Mouse (Mus musculus) hindbrain, postnatal 0 days (tissue): ENCODE results near the gene Zfp617. TPM values are rescaled to one million over a fixed set of nuclear protein-coding genes. Genes with fewer than 3 reads are reported as not detected.

ENCODE experiments used
- ATAC-seq: fragments of 200-750 bp; cut with Nextera tagmentation; 2 replicates; pipeline ENCODE4 v1.8.0; 2017; ENCODE audit warnings: mild to moderate bottlenecking, moderate TSS enrichment, moderate library complexity
- DNase-seq: peaks from one replicate; pipeline ENCODE4 v3.0.0-alpha.2; 2015; ENCODE audit warnings: low spot score
- H3K27ac ChIP-seq: fragments of 300-500 bp; sonication (generic); 2 replicates; pipeline ENCODE4 v1.5.1; 2014; ENCODE audit warnings: mild to moderate bottlenecking
- H3K27me3 ChIP-seq: fragments of 300-500 bp; sonication (generic); 2 replicates; pipeline ENCODE4 v1.6.1; 2014; ENCODE audit warnings: low read length, mixed read lengths; ENCODE audit not compliant: insufficient read depth
- H3K36me3 ChIP-seq: fragments of 300-500 bp; sonication (generic); 2 replicates; pipeline ENCODE4 v1.6.1; 2014; ENCODE audit warnings: low read length, mixed read lengths; ENCODE audit not compliant: insufficient read depth
- H3K4me1 ChIP-seq: fragments of 300-500 bp; sonication (generic); 2 replicates; pipeline ENCODE4 v1.6.1; 2014; ENCODE audit warnings: antibody characterized with exemption, low read length, mixed read lengths; ENCODE audit not compliant: insufficient read depth
- H3K4me2 ChIP-seq: fragments of 300-500 bp; sonication (generic); 2 replicates; pipeline ENCODE4 v1.6.1; 2014; ENCODE audit warnings: low read depth, mild to moderate bottlenecking, low read length, moderate library complexity, mixed read lengths
- H3K4me3 ChIP-seq: fragments of 300-500 bp; sonication (generic); 2 replicates; pipeline ENCODE4 v1.5.1; 2014; ENCODE audit warnings: low read length
- H3K9ac ChIP-seq: fragments of 300-500 bp; sonication (generic); replicated peaks from 2 replicates; pipeline ENCODE4 v1.6.1; 2014; ENCODE audit warnings: mild to moderate bottlenecking, low read length, moderate library complexity, mixed read lengths
- H3K9me3 ChIP-seq: fragments of 300-500 bp; sonication (generic); 2 replicates; pipeline ENCODE4 v1.6.1; 2016; ENCODE audit warnings: low read length, mixed read lengths
- CTCF ChIP-seq: IDR thresholded peaks from 2 replicates; pipeline ENCODE4 v1.5.1; 2016; ENCODE audit warnings: antibody characterized with exemption, control low read depth, low read depth
- WGBS: fragments of 180-500 bp; shearing (Covaris S2); extraction: QIAGEN DNeasy Blood & Tissue Kit; methylation state at CpG from one replicate; pipeline ENCODE4 v1.1.7; 2014; 5-methylcytosine and 5-hydroxymethylcytosine counted together
- polyA plus RNA-seq: library from polyadenylated mRNA; unstranded; fragments of >200 nt; fragmentation: Nextera tagmentation; extraction: Ambion mirVana; gene quantifications from 2 replicates; pipeline ENCODE4 v1.2.1, GENCODE M21; 2015
- total RNA-seq: library from RNA; depleted of rRNA; stranded (reverse); fragments of >200 nt; gene quantifications from 2 replicates; pipeline ENCODE4 v1.2.3, GENCODE M21; 2014; rRNA removed

Zfp617 gene
- total and polyA plus RNA-seq, 2 experiments from 2014 or later, result 18.0 to 21.8 TPM

DNA sequence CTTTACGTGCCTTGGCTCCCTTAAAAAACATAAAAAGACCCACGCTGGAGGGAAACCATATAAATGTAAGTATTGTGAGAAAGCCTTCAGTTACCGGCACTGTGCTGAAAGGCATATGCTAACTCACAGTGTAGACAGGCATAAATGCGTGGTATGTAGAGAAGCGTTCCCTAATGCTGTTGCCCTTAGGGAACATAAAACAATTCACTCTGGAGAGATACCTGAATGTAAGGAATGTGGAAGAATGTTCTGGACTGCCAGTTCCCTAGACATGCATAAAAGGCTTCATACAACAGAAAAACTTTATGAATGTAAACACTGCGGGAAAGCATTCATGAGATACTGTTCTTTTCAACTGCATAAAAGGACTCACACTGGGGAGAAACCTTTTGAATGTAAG is 59.7 kb downstream of the Zfp617 start:
- no peak overlapping the region for H3K27ac ChIP-seq
- peaks cover 26% of the 10 kb centered on the region for H3K36me3 ChIP-seq
- H3K9ac ChIP-seq, result no peak overlapping the region
- 78% methylated on average over 6 of the region's 6 CpGs for WGBS
- no peaks in the 10 kb centered on the region for H3K27me3 ChIP-seq
- no peak overlapping the region for H3K4me3 ChIP-seq
- no peak overlapping the region for H3K4me2 ChIP-seq
- TF ChIP-seq CTCF, result no peak
- H3K4me1 ChIP-seq, result no peaks in the 10 kb centered on the region
- H3K9me3 ChIP-seq, result 0 out of 2 replicates have a peak, but pooled peaks cover 2% of the 10 kb centered on the region
- ATAC-seq, result no peak
- no peak for DNase-seq

DNA sequence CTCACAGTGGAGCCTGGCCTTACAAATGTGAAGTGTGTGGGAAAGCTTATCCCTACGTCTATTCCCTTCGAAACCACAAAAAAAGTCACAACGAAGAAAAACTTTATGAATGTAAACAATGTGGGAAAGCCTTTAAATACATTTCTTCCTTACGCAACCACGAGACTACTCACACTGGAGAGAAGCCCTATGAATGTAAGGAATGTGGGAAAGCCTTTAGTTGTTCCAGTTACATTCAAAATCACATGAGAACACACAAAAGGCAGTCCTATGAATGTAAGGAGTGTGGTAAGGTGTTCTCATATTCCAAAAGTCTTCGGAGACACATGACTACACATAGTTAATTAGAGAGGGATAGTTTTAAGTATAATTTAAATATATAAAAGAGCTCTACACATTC is 60.2 kb downstream of the Zfp617 start:
- H3K4me2 ChIP-seq, result no peak overlapping the region
- H3K4me1 ChIP-seq, result no peaks in the 10 kb centered on the region
- H3K4me3 ChIP-seq, result no peak overlapping the region
- no peak for TF ChIP-seq CTCF
- peaks cover 26% of the 10 kb centered on the region for H3K36me3 ChIP-seq
- 0 out of 2 replicates have a peak, but pooled peaks cover 2% of the 10 kb centered on the region for H3K9me3 ChIP-seq
- WGBS, result 90% methylated on average over 6 of the region's 6 CpGs
- ATAC-seq, result no peak
- DNase-seq, result no peak
- no peak overlapping the region for H3K9ac ChIP-seq
- H3K27me3 ChIP-seq, result no peaks in the 10 kb centered on the region
- H3K27ac ChIP-seq, result no peak overlapping the region

DNA sequence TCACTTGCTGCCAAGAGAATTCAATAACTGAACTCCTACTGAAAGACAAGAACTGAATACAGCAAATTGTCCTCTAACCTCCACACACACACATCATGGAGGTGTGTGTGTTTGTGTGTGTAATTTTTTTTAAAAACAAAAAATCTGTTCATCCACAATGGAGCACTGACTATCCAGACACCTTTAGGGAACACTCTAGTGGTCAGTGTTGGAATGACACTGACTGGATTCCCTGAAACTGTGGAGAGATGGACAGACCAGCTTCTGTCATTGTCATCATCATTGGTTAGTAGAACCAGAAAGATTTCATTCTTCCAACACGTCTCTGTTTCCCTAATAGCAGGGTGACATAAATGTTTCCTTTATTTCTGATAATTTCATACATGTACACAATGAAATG is 63.5 kb downstream of the Zfp617 start:
- peak; percentile 20 for DNase-seq
- ATAC-seq, result no peak
- WGBS, result 74% methylated on average over 1 of the region's 1 CpGs
- H3K9ac ChIP-seq, result no peak overlapping the region
- peak; percentile 74 for TF ChIP-seq CTCF
- H3K4me2 ChIP-seq, result no peak overlapping the region
- no peak overlapping the region for H3K27ac ChIP-seq
- no peaks in the 10 kb centered on the region for H3K4me1 ChIP-seq
- no peaks in the 10 kb centered on the region for H3K9me3 ChIP-seq
- H3K36me3 ChIP-seq, result peaks cover 18% of the 10 kb centered on the region
- no peaks in the 10 kb centered on the region for H3K27me3 ChIP-seq
- H3K4me3 ChIP-seq, result no peak overlapping the region

DNA sequence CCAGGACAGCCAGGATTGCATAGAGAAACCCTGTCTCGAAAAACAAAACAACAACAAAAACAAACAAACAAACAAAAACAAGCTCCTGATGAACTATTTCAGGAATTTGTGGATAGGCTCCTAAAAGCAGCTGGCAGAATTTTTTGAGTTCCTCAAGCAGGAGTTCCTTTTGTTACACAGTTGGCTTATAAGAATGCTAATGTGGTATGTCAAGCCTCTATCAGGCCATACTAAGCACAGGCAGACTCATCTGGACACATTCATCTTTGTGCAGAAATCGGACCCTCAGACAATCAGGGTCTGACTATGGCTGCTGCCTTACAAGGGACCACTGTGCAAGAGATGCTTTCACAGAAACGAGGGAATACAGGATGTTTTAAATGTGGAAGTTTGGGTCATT is 65.8 kb downstream of the Zfp617 start:
- Histone ChIP-seq H3K36me3 (no peaks in the 10 kb centered on the region), H3K27me3 (no peaks in the 10 kb centered on the region), H3K4me2 (no peak overlapping the region), H3K4me1 (no peaks in the 10 kb centered on the region), H3K9ac (no peak overlapping the region), H3K9me3 (no peaks in the 10 kb centered on the region), H3K4me3 (no peak overlapping the region), H3K27ac (no peak overlapping the region)
- ATAC-seq (no peak), DNase-seq (no peak)
- 77% methylated on average over 3 of the region's 3 CpGs for WGBS
- TF ChIP-seq CTCF, result no peak

DNA sequence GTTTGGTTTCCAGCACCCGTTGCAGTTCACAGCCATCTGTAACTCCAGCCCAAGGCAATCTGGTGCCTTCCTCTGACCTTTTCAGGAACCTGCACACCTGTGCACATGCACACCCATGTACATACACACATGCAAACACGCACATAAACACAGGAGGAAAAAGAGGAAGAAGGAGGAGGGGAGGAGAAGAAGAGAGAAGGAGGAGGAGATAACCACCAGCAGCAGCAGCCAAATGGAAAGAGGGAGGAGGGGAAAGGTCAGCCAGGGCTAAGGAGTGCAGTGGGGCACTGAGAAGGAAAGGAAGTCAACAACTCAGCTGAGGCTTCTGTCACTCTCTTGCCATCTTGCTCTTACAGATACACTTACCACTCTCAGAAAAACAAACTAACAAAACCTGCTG is 72.6 kb downstream of the Zfp617 start:
- Histone ChIP-seq H3K9me3 (no peaks in the 10 kb centered on the region), H3K4me1 (no peaks in the 10 kb centered on the region), H3K4me3 (no peak overlapping the region), H3K36me3 (no peaks in the 10 kb centered on the region), H3K27ac (no peak overlapping the region), H3K4me2 (no peak overlapping the region), H3K9ac (no peak overlapping the region), H3K27me3 (no peaks in the 10 kb centered on the region)
- DNase-seq, result no peak
- TF ChIP-seq CTCF, result no peak
- no peak for ATAC-seq
- 70% methylated on average over 2 of the region's 2 CpGs for WGBS

DNA sequence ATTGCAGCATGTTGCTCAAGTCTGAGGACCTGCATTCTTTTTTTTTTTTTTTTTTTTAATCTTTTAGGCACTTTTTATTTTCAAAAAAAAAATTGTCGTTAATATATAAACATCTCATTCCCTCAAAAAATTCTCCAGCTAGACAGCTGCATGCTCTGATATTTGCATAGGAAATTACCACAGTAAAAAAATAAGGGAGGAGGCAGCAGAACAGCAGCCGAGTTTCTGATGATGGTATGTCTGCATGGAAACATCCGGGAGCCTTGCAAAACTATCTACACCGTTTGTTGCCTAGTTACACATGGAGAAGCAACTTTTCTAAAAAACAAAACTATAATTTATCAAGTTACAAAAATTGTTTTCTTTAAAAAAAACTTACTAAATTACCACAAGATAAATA is 73.0 kb downstream of the Zfp617 start:
- no peak overlapping the region for H3K9ac ChIP-seq
- no peak for TF ChIP-seq CTCF
- WGBS, result 77% methylated on average over 4 of the region's 4 CpGs
- H3K4me2 ChIP-seq, result no peak overlapping the region
- H3K27ac ChIP-seq, result no peak overlapping the region
- no peak for ATAC-seq
- H3K36me3 ChIP-seq, result no peaks in the 10 kb centered on the region
- no peaks in the 10 kb centered on the region for H3K27me3 ChIP-seq
- H3K9me3 ChIP-seq, result no peaks in the 10 kb centered on the region
- DNase-seq, result no peak
- no peaks in the 10 kb centered on the region for H3K4me1 ChIP-seq
- H3K4me3 ChIP-seq, result no peak overlapping the region

Other genes with a start within 250 kb of the Zfp617 start
- gene Unc13a, start 236.9 kb upstream of the Zfp617 start, total RNA-seq, result 81.4 and 89.1 TPM in 2 replicates
- 16.8 and 16.9 TPM in 2 replicates for gene Unc13a, start 236.9 kb upstream of the Zfp617 start, polyA plus RNA-seq
- 14.8 and 15.3 TPM in 2 replicates for gene Jak3, start 232.3 kb upstream of the Zfp617 start, total RNA-seq
- gene Jak3, start 232.3 kb upstream of the Zfp617 start, polyA plus RNA-seq, result 7.3 and 7.4 TPM in 2 replicates
- gene Insl3, start 219.4 kb upstream of the Zfp617 start, total RNA-seq, result not detected in 2 replicates
- 1.7 and 3.4 TPM in 2 replicates for gene Insl3, start 219.4 kb upstream of the Zfp617 start, polyA plus RNA-seq
- gene B3gnt3, start 206.8 kb upstream of the Zfp617 start, total RNA-seq, result 0.42 and 0.50 TPM in 2 replicates
- gene B3gnt3, start 206.8 kb upstream of the Zfp617 start, polyA plus RNA-seq, result 0.52 and 0.60 TPM in 2 replicates
- gene Fcho1, start 182.9 kb upstream of the Zfp617 start, total RNA-seq, result 84.2 and 99.0 TPM in 2 replicates
- 62.2 and 65.8 TPM in 2 replicates for gene Fcho1, start 182.9 kb upstream of the Zfp617 start, polyA plus RNA-seq
- gene Zfp709, start 26.6 kb upstream of the Zfp617 start, total RNA-seq, result 3.7 and 4.2 TPM in 2 replicates
- gene Zfp709, start 26.6 kb upstream of the Zfp617 start, polyA plus RNA-seq, result 4.3 and 6.3 TPM in 2 replicates
- gene Zfp882, start within 50 bp of the Zfp617 start, total RNA-seq, result 7.9 and 11.5 TPM in 2 replicates
- 7.4 and 7.9 TPM in 2 replicates for gene Zfp882, start within 50 bp of the Zfp617 start, polyA plus RNA-seq
- gene Zfp961, start 42.4 kb downstream of the Zfp617 start, total RNA-seq, result 23.8 and 24.8 TPM in 2 replicates
- gene Zfp961, start 42.4 kb downstream of the Zfp617 start, polyA plus RNA-seq, result 11.0 and 14.6 TPM in 2 replicates
- gene Cyp4f18, start 101.0 kb downstream of the Zfp617 start, total RNA-seq, result not detected in 2 replicates
- gene Cyp4f18, start 101.0 kb downstream of the Zfp617 start, polyA plus RNA-seq, result 0.46 and 0.78 TPM in 2 replicates
- gene Olfr372, start 132.6 kb downstream of the Zfp617 start, total RNA-seq, result not detected in 2 replicates
- not detected in 2 replicates for gene Olfr372, start 132.6 kb downstream of the Zfp617 start, polyA plus RNA-seq
- not detected in 2 replicates for gene Olfr373, start 174.5 kb downstream of the Zfp617 start, total RNA-seq
- gene Olfr373, start 174.5 kb downstream of the Zfp617 start, polyA plus RNA-seq, result 0.04 TPM in 1 of 2 replicates, not detected in the other
- not detected in 2 replicates for gene Olfr374, start 198.4 kb downstream of the Zfp617 start, total RNA-seq
- gene Olfr374, start 198.4 kb downstream of the Zfp617 start, polyA plus RNA-seq, result not detected in 2 replicates
- 76.2 and 83.2 TPM in 2 replicates for gene Tpm4, start 226.3 kb downstream of the Zfp617 start, total RNA-seq
- gene Tpm4, start 226.3 kb downstream of the Zfp617 start, polyA plus RNA-seq, result 124 and 127 TPM in 2 replicates